Mouse (Mus musculus) urinary bladder, adult 2 months (tissue): ENCODE results near the gene Olfr15. TPM values are rescaled to one million over a fixed set of nuclear protein-coding genes. Genes with fewer than 3 reads are reported as not detected.
A peak's percentile ranks its signal among the peaks of the same experiment; 100 is the strongest.

ENCODE experiments used
- DNase-seq: peaks from one replicate; pipeline ENCODE4 v3.0.0; 2022; ENCODE audit warnings: low spot score
- polyA plus RNA-seq: library from polyadenylated mRNA; depleted of rRNA; stranded (reverse); fragments of >200 nt; gene quantifications from 2 replicates; pipeline ENCODE4 v1.2.3, GENCODE M21; 2012; rRNA removed

The Olfr15 gene
- polyA plus RNA-seq, 1 experiment: not detected

GRCm38 (mm10) chr16:3872216-3873047, 41.8 kb downstream of the Olfr15 start, which contains the start of gene Naa60:
Naa60 (plus strand) TSS chr16:3872375.
- DNase-seq: peak; percentile 81

- no peak for DNase-seq
Observed at GRCm38 (mm10) chr16:3876346-3876745, 45.7 kb downstream of the Olfr15 start.

- peak; percentile 94 for DNase-seq
Observed at GRCm38 (mm10) chr16:3884201-3885064, 53.8 kb downstream of the Olfr15 start, which contains the start of the genes Zfp597 and Gm20695. Zfp597 (minus strand) TSS chr16:3884561. Gm20695 (plus strand) TSS chr16:3884648.

- no peak for DNase-seq
Observed at GRCm38 (mm10) chr16:3885065-3885670, 54.5 kb downstream of the Olfr15 start.

- DNase-seq: no peak
Observed at GRCm38 (mm10) chr16:3891621-3892295, 61.1 kb downstream of the Olfr15 start.

- no peak for DNase-seq
Observed at GRCm38 (mm10) chr16:3893739-3894138, 63.1 kb downstream of the Olfr15 start.

Other genes with a start within 250 kb of the Olfr15 start
- gene Olfr161, start 239.8 kb upstream of the Olfr15 start, polyA plus RNA-seq: not detected in 2 replicates
- 0.22 and 0.29 TPM in 2 replicates for gene Mefv, start 112.8 kb upstream of the Olfr15 start, polyA plus RNA-seq
- 19.3 and 20.8 TPM in 2 replicates for gene Zfp263, start 86.8 kb upstream of the Olfr15 start, polyA plus RNA-seq
- gene Zfp174, start 16.4 kb downstream of the Olfr15 start, polyA plus RNA-seq: 2.7 and 3.0 TPM in 2 replicates
- 54.1 and 60.6 TPM in 2 replicates for gene Naa60, start 41.5 kb downstream of the Olfr15 start, polyA plus RNA-seq
- gene Zfp597, start 53.7 kb downstream of the Olfr15 start, polyA plus RNA-seq: 7.3 and 7.8 TPM in 2 replicates
- 0.25 and 0.62 TPM in 2 replicates for gene Gm20695, start 53.8 kb downstream of the Olfr15 start, polyA plus RNA-seq
- 5.8 and 7.0 TPM in 2 replicates for gene 1700037C18Rik, start 77.8 kb downstream of the Olfr15 start, polyA plus RNA-seq
- 19.5 and 20.3 TPM in 2 replicates for gene Cluap1, start 77.9 kb downstream of the Olfr15 start, polyA plus RNA-seq
- 1.3 and 1.4 TPM in 2 replicates for gene Nlrc3, start 145.8 kb downstream of the Olfr15 start, polyA plus RNA-seq
- 17.5 and 18.2 TPM in 2 replicates for gene Slx4, start 172.9 kb downstream of the Olfr15 start, polyA plus RNA-seq
- gene Dnase1, start 206.1 kb downstream of the Olfr15 start, polyA plus RNA-seq: not detected in 2 replicates
- gene Trap1, start 246.9 kb downstream of the Olfr15 start, polyA plus RNA-seq: 76.9 and 84.2 TPM in 2 replicates